Mouse (Mus musculus): ENCODE measurements around the gene Tbx10.
"Not testable (repeated sequence)": the region's sequence is repeated elsewhere in the genome, so short reads cannot be mapped to it uniquely, and the experiment has no call there.

Tbx10 gene

DNA sequence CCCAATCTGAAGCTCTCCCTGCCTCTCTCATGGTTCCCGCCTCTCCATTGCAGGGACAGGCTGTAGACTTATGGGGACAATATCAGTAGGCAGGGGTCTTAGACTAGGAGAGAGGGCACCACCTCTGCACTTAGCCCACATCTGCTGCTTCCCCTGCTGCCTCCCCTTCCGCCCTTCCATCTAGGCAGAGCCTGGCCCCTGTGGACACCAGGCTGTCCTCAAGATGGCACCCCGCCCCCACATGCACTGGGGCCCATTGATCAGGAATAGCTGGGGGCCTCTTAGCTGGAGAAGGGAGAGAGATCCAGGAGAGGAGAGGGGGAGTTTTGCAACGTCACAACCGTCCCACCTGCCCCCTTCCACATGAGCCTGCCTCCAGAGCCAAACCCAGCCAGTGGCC is at the start of gene Tbx10:
Tbx10 (plus strand) TSS at position 337 of the 400 bp plus-strand sequence.
- no peak for DNase-seq (ENCODE audit: low spot score)

DNA sequence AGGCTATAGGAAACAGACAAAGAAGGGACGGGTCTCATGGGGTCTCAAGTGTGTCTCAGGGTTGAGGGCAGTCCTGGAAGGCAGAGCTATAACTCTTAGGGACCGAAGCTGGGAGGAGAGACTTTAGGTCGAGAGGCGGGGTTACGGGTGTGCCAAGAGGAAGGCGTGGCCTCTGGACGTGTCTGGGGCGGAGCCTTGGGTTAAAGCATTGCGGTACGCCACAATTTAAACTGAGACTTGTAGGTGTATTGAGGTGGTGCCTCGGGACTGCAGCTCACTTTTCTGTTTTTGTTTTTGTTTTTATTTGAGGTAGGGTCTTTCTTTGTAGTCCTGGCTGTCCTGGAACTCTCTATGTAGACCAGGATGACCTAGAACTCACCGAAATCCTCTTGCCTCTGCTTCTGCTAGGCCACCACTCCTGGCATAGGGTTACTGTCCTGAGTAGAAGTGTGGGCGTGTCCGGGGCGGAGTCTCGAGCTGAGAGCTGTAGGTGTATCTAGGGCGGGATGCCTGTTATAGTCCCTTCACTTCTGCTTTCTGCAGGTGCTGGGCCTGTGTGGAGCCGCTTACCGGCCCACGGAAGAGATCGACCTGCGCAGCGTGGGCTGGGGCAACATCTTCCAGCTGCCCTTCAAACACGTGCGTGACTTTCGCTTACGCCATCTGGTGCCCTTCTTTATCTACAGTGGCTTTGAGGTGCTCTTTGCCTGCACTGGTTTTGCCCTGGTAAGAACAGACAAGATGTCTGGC is 49.4 kb upstream of the Tbx10 start:
- no peak for DNase-seq (ENCODE audit: low spot score)

DNA sequence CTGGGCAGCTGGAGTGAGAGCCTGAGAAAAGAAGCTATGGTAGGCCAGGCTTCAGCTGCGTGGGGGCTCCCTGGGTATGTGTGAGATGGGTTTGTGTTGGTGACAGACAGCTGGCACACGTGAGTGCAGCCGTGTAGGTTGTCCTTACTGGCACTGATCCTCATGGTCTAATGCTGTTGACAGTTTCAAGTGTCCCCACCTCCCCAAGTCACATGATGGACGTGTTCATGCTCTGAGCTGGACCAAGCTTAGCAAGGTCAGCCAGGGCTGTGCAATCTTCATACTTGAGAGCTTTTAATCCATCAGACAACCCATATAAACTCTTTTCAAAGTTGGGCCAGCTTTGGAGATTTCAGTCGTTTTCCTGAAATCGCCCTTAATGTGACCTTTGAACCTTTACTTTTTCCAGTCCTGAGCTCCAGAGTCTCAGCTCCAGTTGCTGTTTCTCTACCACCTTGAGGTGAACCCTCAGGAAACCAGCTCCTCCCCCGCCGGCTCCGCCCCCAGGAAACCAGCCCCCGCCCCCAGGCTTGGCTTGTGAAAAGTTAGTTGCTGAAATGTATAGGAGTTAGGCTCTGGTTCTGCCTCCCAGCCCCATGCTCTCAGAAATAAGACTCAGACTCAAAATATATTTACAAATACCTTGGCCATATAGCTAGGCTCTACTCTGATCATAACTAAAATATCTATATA is 46.5 kb upstream of the Tbx10 start:
- no peak for DNase-seq (ENCODE audit: low spot score)

DNA sequence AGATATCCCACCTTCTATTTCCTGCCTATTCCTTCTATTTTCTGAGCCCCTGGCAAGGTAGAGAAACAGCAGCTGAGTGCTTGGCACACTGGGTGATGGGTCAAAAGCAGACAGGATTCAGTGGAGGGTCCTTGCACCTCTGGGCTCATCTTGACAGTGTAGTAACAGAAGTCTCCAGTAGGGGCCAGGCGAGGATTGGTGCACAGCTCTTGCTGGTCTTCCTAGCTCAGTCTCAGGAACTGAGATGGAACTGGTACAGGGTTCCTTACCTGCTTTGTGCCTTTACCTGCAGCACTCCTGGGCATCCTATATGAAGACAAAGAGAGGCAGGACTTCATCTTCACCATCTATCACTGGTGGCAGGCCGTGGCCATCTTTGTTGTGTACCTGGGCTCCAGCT is 45.8 kb upstream of the Tbx10 start:
- no peak for DNase-seq (ENCODE audit: low spot score)

DNA sequence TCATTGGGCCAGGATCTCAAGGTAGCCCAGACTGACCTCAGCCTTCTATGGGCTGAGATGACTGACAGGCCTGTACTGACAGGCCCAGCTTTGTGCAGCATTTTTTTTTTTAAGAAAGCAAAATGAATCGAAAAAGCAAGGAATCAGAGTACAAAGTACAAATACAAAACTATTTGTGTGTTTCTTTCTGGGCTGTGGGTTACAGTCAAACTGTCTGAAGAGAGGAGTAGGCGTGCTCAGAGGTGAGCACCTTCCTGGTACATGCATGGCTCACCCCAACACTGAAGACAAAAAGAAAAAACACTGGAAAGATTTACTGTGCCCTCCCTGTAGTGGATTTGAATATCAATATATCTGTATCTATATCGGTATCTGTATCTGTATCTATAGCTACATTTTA is 44.7 kb upstream of the Tbx10 start:
- no peak for DNase-seq (ENCODE audit: low spot score)

DNA sequence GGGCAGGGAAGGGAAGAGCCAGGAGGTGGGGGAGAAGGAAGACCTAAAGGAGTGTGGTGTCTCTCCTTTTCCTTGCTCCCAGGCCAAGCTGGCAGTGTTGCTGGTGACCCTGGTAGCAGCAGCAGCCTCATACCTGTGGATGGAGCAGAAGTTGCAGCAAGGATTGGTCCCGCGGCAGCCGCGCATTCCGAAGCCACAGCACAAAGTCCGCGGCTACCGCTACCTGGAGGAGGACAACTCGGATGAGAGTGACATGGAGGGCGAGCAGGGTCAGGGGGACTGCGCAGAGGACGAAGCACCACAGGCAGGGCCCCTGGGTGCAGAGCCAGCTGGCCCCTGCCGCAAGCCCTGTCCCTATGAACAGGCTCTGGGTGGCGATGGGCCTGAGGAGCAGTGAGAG is 44.0 kb upstream of the Tbx10 start:
- DNase-seq (ENCODE audit: low spot score) = no peak

DNA sequence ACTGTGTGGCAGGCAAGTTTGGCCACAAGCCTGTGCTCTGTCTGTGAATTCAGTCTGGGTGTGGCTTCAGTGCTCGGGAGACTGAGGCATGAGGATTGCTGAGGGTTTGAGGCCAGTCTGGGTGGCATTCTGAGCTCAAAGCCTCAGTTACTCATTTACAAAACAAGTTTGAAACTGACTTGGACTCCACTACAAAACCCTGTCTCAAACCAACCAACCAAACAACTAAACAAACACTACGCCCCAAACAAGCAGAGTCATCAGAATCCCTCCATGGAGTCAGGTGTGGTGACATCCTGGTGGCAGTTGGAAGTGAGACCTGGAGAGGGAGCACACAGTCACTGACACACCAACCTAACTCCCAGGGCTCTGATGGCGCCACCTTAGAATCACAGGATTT is 42.2 kb upstream of the Tbx10 start:
- DNase-seq (ENCODE audit: low spot score) = no peak

DNA sequence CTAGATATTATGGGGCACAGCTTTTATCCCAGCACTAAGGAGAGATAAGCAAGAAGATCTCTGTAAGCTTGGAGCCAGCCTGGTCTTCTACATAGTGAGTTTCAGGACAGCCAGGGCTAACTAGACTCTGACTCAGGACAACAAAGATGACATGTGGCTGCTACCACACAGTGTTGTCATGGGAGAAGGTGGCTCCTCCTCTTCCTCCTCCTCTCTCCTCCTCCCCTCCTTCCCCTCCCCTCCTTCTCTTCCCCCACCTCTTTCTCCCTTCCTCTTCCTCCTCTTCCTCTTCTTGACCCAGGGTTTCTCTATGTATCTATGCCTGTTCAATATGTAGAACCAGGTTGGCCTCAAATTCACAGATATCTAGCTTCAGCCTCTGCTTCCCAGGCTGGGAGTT is 41.1 kb upstream of the Tbx10 start:
- no peak for DNase-seq (ENCODE audit: low spot score)

DNA sequence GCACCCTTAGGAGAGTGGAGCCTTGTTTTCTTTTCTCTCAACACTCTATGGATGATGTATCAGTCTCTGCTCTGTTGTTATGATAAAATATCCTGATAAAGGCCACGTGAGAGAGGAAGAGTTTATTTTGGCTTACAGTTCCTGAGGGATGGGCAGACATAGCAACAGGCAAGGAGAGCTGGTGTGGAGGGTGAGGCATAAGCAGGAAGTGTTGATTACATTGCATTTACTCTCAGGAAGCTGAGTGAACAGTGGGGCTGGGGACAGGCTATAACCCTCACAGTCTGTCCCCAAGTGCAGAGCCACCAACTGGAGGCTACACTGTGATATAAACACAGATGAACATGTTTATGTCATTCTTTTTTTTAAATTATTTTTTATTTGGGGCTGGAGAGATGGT is 40.5 kb upstream of the Tbx10 start:
- no peak for DNase-seq (ENCODE audit: low spot score)

DNA sequence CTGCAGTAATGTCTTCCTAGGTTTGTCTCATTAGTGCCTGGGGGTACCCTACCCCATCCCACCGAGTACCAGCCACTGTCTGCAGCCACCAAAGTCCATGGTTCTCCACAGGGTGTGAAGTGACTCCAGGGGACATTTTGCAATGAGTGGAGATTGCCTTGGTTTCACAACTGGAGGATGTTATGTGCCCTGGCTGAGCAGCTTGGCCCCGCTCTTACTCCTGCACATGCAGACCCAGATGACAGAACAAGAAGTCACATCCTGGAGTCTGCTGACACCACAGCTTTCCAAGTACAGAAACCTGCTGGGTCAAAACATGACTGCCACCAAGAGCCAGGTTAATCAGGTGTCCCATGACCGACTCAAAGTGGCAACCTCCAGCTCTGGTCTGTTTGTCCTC is 37.5 kb upstream of the Tbx10 start:
- DNase-seq (ENCODE audit: low spot score) = no peak

DNA sequence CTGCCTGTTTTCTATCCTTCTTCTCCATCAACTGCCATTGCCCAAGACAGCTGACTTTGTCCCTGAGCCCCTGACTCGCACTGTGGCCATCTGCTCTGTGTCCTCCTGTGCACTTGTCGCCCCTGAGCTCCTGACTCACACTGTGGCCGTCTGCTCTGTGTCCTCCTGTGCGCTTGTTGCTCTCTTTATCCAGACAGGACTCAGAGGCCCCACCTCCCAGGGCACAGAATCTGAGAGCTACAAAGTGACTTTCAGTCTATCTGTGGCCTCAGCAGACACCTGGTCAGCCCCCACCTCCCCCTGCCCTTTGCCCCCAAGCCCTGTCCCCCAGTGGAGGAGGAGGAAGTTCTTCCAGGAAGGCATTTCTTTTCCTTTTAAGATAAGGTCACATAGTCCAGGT is 36.7 kb upstream of the Tbx10 start:
- no peak for DNase-seq (ENCODE audit: low spot score)

DNA sequence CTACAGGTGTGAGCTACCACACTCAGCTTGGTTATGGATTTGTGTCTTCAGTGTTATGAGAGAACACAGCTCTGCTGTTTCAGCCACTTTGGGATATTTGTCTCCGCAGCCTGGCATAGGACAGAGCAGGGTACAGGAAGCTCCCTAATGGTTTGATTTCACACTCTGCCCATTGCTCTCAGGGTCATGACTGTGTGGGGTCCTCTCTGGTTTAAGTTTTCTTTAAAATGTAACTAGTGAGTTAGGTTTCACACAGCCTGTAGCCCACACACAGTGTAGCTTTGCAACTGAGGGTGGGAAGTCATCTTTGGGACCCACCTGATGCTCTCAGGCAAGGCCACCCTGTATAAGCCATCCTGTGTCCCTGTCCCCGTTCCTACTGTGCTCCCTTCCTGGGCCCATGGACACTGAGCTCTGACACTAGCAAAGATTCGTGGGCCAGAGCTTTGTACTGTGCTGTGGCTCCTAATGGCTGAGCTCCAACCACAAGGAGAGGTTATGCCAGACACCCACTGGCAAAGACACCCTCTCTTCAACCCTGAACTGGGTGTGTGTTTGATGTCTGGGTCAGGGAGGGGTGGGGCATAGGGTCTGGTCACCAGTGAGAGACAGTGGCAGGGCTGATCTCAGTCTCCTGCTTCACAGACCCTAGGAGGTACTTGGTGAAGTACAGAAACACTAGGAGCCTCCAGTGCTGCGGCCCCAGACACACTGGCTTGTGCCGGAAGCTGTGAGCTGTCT is 35.1 kb upstream of the Tbx10 start:
- DNase-seq (ENCODE audit: low spot score) = not testable (repeated sequence)

DNA sequence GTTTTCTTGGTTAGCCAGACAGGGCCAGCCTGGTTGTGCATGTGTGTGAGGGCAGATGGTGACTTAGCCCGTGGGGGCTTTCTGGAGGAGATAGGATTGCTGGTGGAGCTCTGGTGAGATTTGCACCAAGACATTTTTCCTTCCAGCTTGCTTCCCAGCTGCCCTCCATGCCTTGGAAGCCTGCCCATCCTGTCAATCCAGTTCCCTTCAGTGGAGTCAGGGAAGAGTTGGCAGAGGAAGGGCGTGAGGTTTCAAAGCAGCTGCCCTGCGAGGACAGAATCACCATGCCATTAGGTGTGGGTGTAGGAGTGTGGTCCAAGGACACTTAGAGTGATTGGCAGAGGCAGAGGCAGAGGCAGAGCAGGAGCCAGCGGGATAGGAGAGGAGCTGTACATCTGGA is 34.1 kb upstream of the Tbx10 start, which contains the start of gene Aldh3b3:
Aldh3b3 (plus strand) TSS at position 176 of the 400 bp plus-strand sequence.
- DNase-seq (ENCODE audit: low spot score) = no peak

DNA sequence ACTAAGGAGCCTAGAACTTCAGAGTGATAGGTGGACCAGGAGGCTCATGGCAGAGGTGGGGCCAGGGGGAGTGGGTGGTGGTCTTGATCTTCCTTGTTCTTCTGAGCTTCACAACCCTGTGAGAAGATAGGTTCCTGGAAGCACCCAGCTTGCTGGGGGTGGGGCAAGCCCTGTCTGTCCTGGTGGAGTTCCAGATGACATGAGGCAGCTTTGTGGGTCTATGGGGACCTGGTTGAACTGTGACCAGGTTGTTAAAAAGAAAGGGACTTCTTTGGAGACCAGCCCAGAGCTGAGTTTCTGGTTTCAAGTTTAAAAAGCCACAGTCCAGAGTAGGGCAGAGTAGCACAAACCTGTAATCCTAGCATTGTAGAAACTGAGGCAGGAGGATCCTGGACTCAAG is 33.5 kb upstream of the Tbx10 start:
- DNase-seq (ENCODE audit: low spot score) = no peak

DNA sequence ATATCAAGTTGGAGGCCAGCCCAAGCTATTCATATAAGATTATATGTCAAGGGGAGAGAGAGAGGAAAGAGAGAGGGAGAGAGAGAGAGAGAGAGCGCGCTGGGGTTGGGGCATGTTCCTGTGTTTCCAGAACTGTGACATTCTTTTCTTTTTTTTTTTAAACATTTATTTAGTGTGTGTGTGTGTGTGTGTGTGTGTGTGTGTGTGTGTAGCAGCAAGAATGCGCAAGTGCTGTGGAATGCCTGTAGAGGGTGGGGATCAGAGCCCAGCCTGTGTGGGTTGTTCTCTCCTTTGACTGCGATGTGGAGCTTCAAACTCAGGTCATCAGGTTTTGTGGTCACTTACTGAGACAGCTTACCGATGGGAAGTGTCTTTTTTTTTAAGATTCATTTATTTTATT is 32.3 kb upstream of the Tbx10 start:
- no peak for DNase-seq (ENCODE audit: low spot score)

DNA sequence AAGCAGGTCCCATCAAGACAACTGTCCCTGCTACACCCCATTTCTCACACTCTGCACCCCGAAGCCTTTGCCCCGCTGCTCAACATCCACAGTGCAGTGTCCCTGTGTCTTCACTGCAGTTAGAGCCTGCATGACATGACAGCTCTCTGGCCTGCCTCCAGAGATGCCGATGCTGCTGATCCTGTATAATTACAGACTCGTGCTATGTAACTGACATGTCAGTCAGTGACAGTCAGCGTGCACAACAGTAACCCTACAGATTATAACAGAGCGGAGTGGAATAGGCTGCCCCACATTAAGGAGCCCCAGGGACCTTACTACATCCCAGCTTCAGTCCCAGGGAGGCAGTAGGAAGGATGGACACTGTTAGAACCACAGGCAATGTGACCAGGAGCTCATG is 30.7 kb upstream of the Tbx10 start:
- DNase-seq (ENCODE audit: low spot score) = not testable (repeated sequence)

DNA sequence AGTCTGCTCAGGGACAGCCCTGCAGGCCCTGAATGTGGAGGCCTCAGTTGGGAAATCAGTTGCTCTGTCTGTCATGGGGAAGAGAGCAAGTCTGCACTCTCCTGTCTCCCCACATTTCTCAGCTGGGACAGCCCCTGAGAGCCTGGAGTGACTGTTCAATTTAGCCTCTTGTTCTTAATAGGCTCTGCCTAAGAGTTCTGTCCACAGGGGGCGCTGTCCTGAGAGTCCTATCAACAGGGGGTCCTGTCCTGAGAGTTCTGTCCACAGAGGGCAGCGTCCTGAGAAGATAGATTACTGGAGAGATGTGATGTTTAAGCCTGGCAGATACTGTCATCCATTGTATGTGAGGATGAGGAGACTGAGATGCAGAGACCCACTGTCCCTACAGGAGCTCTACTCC is 30.1 kb upstream of the Tbx10 start:
- DNase-seq (ENCODE audit: low spot score) = no peak

DNA sequence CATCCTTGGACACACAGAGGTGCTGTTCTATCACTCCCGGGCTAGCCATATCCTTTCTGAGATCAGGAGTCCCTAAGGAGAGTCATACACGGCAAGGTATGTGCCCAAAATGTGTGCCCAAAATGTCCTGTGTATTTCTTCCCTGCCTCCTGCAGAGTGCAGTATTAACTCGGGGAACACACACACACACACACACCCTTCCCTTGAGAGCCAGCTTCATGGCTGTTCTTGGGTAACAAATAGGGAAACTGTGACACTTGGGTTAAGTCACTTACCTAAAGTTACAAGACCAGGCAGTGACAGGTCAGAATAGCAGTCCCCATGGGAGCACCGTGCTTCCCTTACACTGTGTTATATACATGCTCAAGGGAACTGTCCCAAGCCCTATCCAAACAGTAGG is 28.5 kb upstream of the Tbx10 start:
- DNase-seq (ENCODE audit: low spot score) = no peak

DNA sequence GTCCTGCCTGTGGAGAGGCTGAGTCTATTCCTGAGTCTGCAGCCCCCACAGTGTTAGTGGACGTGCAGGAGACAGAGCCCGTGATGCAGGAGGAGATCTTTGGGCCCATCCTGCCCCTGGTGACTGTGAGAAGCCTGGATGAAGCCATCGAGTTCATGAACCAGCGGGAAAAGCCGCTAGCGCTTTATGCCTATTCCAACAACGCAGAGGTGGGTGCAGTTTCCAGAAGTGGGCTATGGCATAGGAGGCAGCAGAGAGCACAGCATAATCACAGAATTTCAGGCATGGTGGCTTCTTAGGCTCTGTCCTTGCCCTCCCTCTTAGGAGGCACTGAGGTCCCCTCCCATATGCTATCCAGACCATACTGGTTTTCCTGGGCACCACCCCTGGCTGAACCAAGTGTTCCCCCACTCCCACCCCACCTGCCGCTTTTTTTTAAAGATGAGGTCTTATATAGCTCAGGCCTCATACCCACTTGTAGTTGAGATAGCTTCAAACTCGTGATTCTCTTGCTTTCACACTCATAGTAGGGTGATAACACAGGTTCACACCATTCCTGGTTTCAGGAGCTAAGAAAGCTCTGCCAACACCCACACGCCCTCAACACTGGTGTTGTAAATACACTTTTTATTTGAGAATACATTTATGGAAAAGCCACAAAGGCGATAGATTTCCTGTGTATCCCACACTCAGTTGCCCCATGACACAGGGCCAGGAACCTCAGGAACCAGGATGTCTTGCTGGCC is 26.0 kb upstream of the Tbx10 start:
- DNase-seq (ENCODE audit: low spot score) = no peak

DNA sequence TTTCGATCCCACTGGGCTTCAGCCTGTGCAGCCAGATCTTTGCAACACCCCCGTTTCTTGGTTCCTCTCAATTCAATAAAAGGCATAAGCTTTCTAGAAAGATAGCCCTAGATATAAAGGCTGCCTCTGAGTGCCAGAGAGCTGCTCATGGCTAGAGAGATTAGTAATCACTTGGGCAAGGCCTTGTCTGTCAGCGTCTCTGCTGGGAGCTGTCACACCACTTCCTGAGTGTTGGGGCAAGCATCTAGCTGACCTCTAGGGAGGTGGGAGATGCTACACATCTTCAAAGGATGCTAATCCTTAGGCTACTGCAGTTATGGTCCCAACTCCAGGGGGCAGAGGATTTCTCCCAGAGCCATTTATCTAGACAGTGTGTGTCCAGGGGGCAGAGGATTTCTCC is 25.3 kb upstream of the Tbx10 start:
- no peak for DNase-seq (ENCODE audit: low spot score)

DNA sequence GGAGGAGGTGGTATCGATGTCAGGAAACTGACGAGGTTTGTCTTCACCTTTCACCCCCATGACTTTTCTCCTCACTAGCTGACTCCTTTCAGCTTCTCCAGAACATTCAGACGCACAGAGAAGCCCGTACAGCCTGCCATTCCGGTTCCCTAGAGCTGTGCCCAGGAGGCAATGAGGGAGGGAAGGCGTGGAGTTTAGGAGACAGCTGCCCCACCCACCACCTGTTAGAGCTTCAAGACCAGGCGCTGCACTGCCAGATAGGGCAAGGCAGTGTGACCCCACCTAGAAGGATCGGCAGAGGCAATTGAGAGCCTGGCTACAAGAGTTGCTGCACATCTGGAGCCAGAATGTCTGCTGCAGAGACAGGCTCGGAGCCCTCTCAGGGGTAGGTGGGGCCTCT is 20.3 kb upstream of the Tbx10 start, which contains the start of gene Aldh3b2:
Aldh3b2 (plus strand) TSS at position 100 of the 400 bp plus-strand sequence.
- no peak for DNase-seq (ENCODE audit: low spot score)

DNA sequence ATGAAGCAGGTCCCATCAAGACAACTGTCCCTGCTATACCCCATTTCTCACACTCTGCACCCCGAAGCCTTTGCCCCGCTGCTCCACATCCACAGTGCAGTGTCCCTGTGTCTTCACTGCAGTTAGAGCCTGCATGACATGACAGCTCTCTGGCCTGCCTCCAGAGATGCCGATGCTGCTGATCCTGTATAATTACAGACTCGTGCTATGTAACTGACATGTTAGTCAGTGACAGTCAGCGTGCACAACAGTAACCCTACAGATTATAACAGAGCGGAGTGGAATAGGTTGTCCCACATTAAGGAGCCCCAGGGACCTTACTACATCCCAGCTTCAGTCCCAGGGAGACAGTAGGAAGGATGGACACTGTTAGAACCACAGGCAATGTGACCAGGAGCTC is 17.9 kb upstream of the Tbx10 start:
- DNase-seq (ENCODE audit: low spot score) = not testable (repeated sequence)

All from ovary, adult 18-20 months (tissue).